Mouse (Mus musculus) ES-E14 (cell line): Measurements from ENCODE around the gene Gprc5c.

Experiments used
- HCFC1 ChIP-seq: IDR thresholded peaks from 2 replicates; pipeline ENCODE4 v1.6.1; 2012; ENCODE audit warnings: low read length, inconsistent platforms, borderline replicate concordance; ENCODE audit not compliant: insufficient read depth
- MAFK ChIP-seq: IDR thresholded peaks from 2 replicates; pipeline ENCODE4 v1.6.1; 2014; ENCODE audit warnings: mild to moderate bottlenecking, low read depth, low read length, inconsistent platforms; ENCODE audit not compliant: insufficient read depth
- ZC3H11A ChIP-seq: IDR thresholded peaks from 2 replicates; pipeline ENCODE4 v1.6.1; 2012; ENCODE audit warnings: low read depth, mild to moderate bottlenecking, inconsistent platforms, low read length, borderline replicate concordance
- ZNF384 ChIP-seq: IDR thresholded peaks from 2 replicates; pipeline ENCODE4 v1.6.1; 2012; ENCODE audit warnings: low read depth, low read length, inconsistent platforms

- TF ChIP-seq MAFK (no peak), HCFC1 (peak; percentile 42; the same call in 1 of the 2 replicates), ZC3H11A (no peak), ZNF384 (no peak)
These were observed 807 bp downstream of the Gprc5c start for GRCm38 (mm10) chr11:114851608-114852310.
